Mouse (Mus musculus) heart, embryonic 14.5 days (tissue): Measurements from ENCODE around the gene Zfp574. TPM values are rescaled to one million over a fixed set of nuclear protein-coding genes. Genes with fewer than 3 reads are reported as not detected.

Experiments used
- ATAC-seq: fragments of 200-750 bp; cut with Nextera tagmentation; 2 replicates; pipeline ENCODE4 v1.8.0; 2017; ENCODE audit warnings: low read depth, moderate TSS enrichment; ENCODE audit not compliant: insufficient number of reproducible peaks, insufficient read depth, low FRiP score
- H3K27ac ChIP-seq, 2 experiments: fragments of 200-500 bp in 1 of 2; fragments of 300-500 bp in 1 of 2; sonication (generic) in 1 of 2; replicated peaks in 1 of 2; 2 replicates each; pipeline ENCODE4 v1.5.1; 2012 to 2014; ENCODE audit warnings: low read depth in 2 of 2, low read length in 2 of 2, control low read depth in 1 of 2, mild to moderate bottlenecking in 1 of 2, mixed read lengths in 1 of 2; ENCODE audit not compliant: control insufficient read depth in 1 of 2, insufficient read depth in 1 of 2
- H3K27me3 ChIP-seq: fragments of 300-500 bp; sonication (generic); 2 replicates; pipeline ENCODE4 v1.6.1; 2014; ENCODE audit warnings: mild to moderate bottlenecking, low read length, control low read depth; ENCODE audit not compliant: control insufficient read depth, insufficient read depth
- H3K36me3 ChIP-seq: fragments of 300-500 bp; sonication (generic); 2 replicates; pipeline ENCODE4 v1.6.1; 2014; ENCODE audit warnings: mild to moderate bottlenecking, control low read depth, low read length, mixed read lengths; ENCODE audit not compliant: control insufficient read depth, insufficient read depth
- H3K4me1 ChIP-seq, 2 experiments: fragments of 200-500 bp in 1 of 2; fragments of 300-500 bp in 1 of 2; sonication (generic) in 1 of 2; 2 replicates each; pipeline ENCODE4 v1.6.1; 2012 to 2014; ENCODE audit warnings: low read length in 2 of 2, control low read depth in 1 of 2, mixed read lengths in 1 of 2; ENCODE audit not compliant: control insufficient read depth in 2 of 2, insufficient read depth in 2 of 2
- H3K4me2 ChIP-seq: fragments of 300-500 bp; sonication (generic); 2 replicates; pipeline ENCODE4 v1.6.1; 2014; ENCODE audit warnings: mild to moderate bottlenecking, low read length
- H3K4me3 ChIP-seq, 2 experiments: fragments of 200-500 bp in 1 of 2; fragments of 300-500 bp in 1 of 2; sonication (generic) in 1 of 2; 2 replicates each; pipeline ENCODE4 v1.5.1; 2012 to 2014; ENCODE audit warnings: low read length in 2 of 2, mild to moderate bottlenecking in 2 of 2, control low read depth in 1 of 2, low read depth in 1 of 2, moderate library complexity in 1 of 2; ENCODE audit not compliant: control insufficient read depth in 1 of 2, insufficient read depth in 1 of 2
- H3K9ac ChIP-seq: fragments of 300-500 bp; sonication (generic); 2 replicates; pipeline ENCODE4 v1.6.1; 2014; ENCODE audit warnings: mild to moderate bottlenecking, low read length
- H3K9me3 ChIP-seq: fragments of 300-500 bp; sonication (generic); 2 replicates; pipeline ENCODE4 v1.6.1; 2016; ENCODE audit warnings: low read length, control low read depth; ENCODE audit not compliant: control insufficient read depth
- WGBS: fragments of 180-500 bp; shearing (Covaris S2); extraction: QIAGEN DNeasy Blood & Tissue Kit; methylation state at CpG from one replicate; pipeline ENCODE4 v1.1.7; 2014; 5-methylcytosine and 5-hydroxymethylcytosine counted together
- microRNA-seq: library from miRNA; unstranded; fragments of <30 nt; microRNA quantifications from one replicate; pipeline ENCODE4, GENCODE M21; 2016
- polyA plus RNA-seq: library from polyadenylated mRNA; unstranded; fragments of >200 nt; fragmentation: Nextera tagmentation; extraction: Ambion mirVana; gene quantifications from 2 replicates; pipeline ENCODE4 v1.2.1, GENCODE M21; 2014

The Zfp574 gene
- polyA plus RNA-seq, 1 experiment from 2014 or later: 14.5 TPM

- H3K4me1 ChIP-seq: no peaks in the 10 kb centered on the region
- H3K36me3 ChIP-seq: no peaks in the 10 kb centered on the region
- ATAC-seq: no peak
- H3K4me2 ChIP-seq: no peak overlapping the region
- 81% methylated on average over 11 of the region's 11 CpGs for whole genome bisulfite sequencing
- no peak overlapping the region for H3K27ac ChIP-seq
- H3K27me3 ChIP-seq: peaks cover 67% of the 10 kb centered on the region
- peaks cover 6% of the 10 kb centered on the region; the same call in 1 of the 2 replicates for H3K9me3 ChIP-seq
- no peak overlapping the region for H3K9ac ChIP-seq
- no peak overlapping the region for H3K4me3 ChIP-seq
Observed at GRCm38 (mm10) chr7:25131247-25131646, 58.9 kb downstream of the Zfp574 start.

DNA sequence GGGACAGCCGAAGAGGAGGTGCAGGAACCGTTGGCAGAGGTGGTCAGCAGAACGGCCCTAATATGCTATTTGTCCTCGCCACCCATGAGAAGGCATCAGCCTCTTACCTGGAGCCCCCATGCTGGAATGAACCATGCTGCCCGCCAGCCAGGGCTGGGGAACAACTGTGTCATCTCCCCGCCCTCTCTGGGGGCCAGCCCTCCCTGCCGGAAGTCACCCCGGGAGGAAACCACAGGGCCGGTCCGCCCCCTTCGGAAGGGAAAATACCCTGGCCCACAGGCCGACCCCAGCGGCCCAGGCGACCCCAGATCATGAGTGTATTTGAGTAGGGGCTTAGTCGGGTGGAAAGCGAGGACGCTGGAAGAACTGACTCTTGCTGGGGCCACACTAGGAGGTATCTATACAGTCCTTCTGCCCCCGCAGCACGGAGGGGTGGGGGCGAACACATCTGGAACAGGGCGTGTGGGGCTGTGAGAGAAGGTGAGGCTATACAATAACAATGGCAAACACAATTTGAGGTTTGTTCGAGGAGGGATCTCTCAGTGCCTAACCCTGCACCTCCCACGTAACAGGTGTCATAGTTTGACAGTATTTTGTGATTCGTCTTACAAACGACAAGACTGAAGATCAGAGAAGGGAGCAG lies 60.1 kb downstream of the Zfp574 start:
- Histone ChIP-seq H3K9ac (no peak overlapping the region), H3K36me3 (no peaks in the 10 kb centered on the region), H3K27ac (no peak overlapping the region), H3K4me3 (no peak overlapping the region), H3K27me3 (peaks cover 68% of the 10 kb centered on the region), H3K4me1 (no peaks in the 10 kb centered on the region), H3K4me2 (peak overlapping the region; percentile 35; the same call in 1 of the 2 replicates), H3K9me3 (peaks cover 6% of the 10 kb centered on the region; the same call in 1 of the 2 replicates)
- 8% methylated on average over 25 of the region's 25 CpGs for WGBS
- ATAC-seq: no peak

Small RNAs within 50 kb of the gene (microRNA-seq; reads per million reads assigned to microRNA genes)
- gene Mir6537: not detected

Other genes with a start within 250 kb of the Zfp574 start
- gene Gm9844, start 210.4 kb upstream of the Zfp574 start, polyA plus RNA-seq: 13.5 and 14.2 TPM in 2 replicates
- not detected in 2 replicates for gene Lypd4, start 202.6 kb upstream of the Zfp574 start, polyA plus RNA-seq
- not detected in 2 replicates for gene Dmrtc2, start 202.5 kb upstream of the Zfp574 start, polyA plus RNA-seq
- gene Rps19, start 188.2 kb upstream of the Zfp574 start, polyA plus RNA-seq: 1,418 and 1,656 TPM in 2 replicates
- not detected in 2 replicates for gene Cd79a, start 175.2 kb upstream of the Zfp574 start, polyA plus RNA-seq
- gene Arhgef1, start 169.7 kb upstream of the Zfp574 start, polyA plus RNA-seq: 58.4 and 63.3 TPM in 2 replicates
- not detected in 2 replicates for gene Gm4881, start 128.1 kb upstream of the Zfp574 start, polyA plus RNA-seq
- gene Rabac1, start 99.8 kb upstream of the Zfp574 start, polyA plus RNA-seq: 254 and 263 TPM in 2 replicates
- 0.67 and 0.76 TPM in 2 replicates for gene Atp1a3, start 66.6 kb upstream of the Zfp574 start, polyA plus RNA-seq
- 5.7 and 8.3 TPM in 2 replicates for gene Grik5, start 221 bp upstream of the Zfp574 start, polyA plus RNA-seq
- 0.50 and 0.71 TPM in 2 replicates for gene Pou2f2, start 107.2 kb downstream of the Zfp574 start, polyA plus RNA-seq
- 4.8 and 5.7 TPM in 2 replicates for gene Dedd2, start 148.0 kb downstream of the Zfp574 start, polyA plus RNA-seq
- 2.3 and 2.4 TPM in 2 replicates for gene Zfp526, start 148.9 kb downstream of the Zfp574 start, polyA plus RNA-seq
- 10.0 and 12.2 TPM in 2 replicates for gene Gsk3a, start 165.3 kb downstream of the Zfp574 start, polyA plus RNA-seq
- 14.4 and 17.4 TPM in 2 replicates for gene Erf, start 178.2 kb downstream of the Zfp574 start, polyA plus RNA-seq
- gene Cic, start 195.1 kb downstream of the Zfp574 start, polyA plus RNA-seq: 25.4 and 28.4 TPM in 2 replicates
- 130 and 142 TPM in 2 replicates for gene Pafah1b3, start 225.4 kb downstream of the Zfp574 start, polyA plus RNA-seq
- gene Prr19, start 228.8 kb downstream of the Zfp574 start, polyA plus RNA-seq: 0.16 TPM in 1 of 2 replicates, not detected in the other
- 0.30 TPM in 1 of 2 replicates, not detected in the other for gene Tmem145, start 233.5 kb downstream of the Zfp574 start, polyA plus RNA-seq
- gene Megf8, start 244.6 kb downstream of the Zfp574 start, polyA plus RNA-seq: 6.8 and 7.9 TPM in 2 replicates